ENCODE assay signal across 21 mouse cellular contexts in the genomic region with DNA sequence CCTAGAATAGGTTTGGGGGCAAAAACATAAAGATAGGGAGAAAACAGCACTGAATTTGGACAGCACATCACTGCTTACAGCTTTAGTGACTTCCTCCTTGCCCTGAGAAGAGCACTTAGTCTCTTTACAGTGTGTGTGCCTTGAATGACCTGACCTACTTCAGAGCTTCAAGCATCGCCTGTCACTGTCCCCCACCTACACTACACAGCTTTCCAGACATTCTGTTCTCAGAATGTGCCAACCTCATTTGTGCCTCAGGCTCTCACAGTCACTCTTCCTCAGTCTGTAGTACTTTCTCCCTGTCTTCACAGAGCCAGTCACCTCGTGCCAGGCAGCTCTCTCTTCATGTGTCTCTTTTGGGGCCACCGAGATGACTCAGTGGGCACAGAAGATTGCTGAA.
"Had no signal": no experiment of that assay in that cellular context is flagged by ENCODE, and none has a peak within 500 bp of the region (broad histone marks: within the 10 kb centered on the region; RNA-seq: fewer than 3 reads in every experiment).

No protein-coding gene starts in this region.

- H3K4me2 ChIP-seq: liver, embryonic 13.5 days; midbrain, embryonic 13.5 days; neural tube, embryonic 13.5 days had no signal

- DNase-seq: kidney, adult 9 months; kidney, postnatal 36 days; layer of hippocampus, postnatal 36 days; liver, embryonic 13.5 days; lung, adult 2 months; lung, postnatal 36 days; right cerebral cortex, adult 18-20 months; right cerebral cortex, postnatal 14 days; right cerebral cortex, postnatal 4 days; thymus, adult 2 months; thymus, postnatal 14 days; thymus, postnatal 4 days had no signal

- H3K4me1 ChIP-seq: liver, embryonic 13.5 days; midbrain, embryonic 10.5 days; midbrain, embryonic 13.5 days; neural tube, embryonic 13.5 days had no signal

- H3K9ac ChIP-seq: liver, embryonic 13.5 days; midbrain, embryonic 13.5 days; neural tube, embryonic 13.5 days had no signal

- H3K9me3 ChIP-seq: liver, embryonic 13.5 days; midbrain, embryonic 10.5 days; midbrain, embryonic 13.5 days; neural tube, embryonic 13.5 days had no signal

- H3K27ac ChIP-seq: kidney, postnatal 0 days; left cerebral cortex, adult 2 months; liver, embryonic 13.5 days; midbrain, embryonic 10.5 days; midbrain, embryonic 13.5 days; neural tube, embryonic 13.5 days; stomach, postnatal 0 days had no signal

- H3K4me3 ChIP-seq: left cerebral cortex, adult 2 months; liver, embryonic 13.5 days; megakaryocyte, embryonic 14.5 days; midbrain, embryonic 10.5 days; midbrain, embryonic 13.5 days; myocyte; neural tube, embryonic 13.5 days had no signal

- H3K36me3 ChIP-seq: liver, embryonic 13.5 days; midbrain, embryonic 10.5 days; midbrain, embryonic 13.5 days; neural tube, embryonic 13.5 days had no signal

- H3K27me3 ChIP-seq: liver, embryonic 13.5 days; megakaryocyte, embryonic 14.5 days; midbrain, embryonic 13.5 days; neural tube, embryonic 13.5 days had no signal

- ATAC-seq: midbrain, embryonic 13.5 days; midbrain, embryonic 16.5 days had no signal
